Mouse (Mus musculus) mouse trophoblast stem cell (cell line): Measurements from ENCODE around the gene Inpp5b.
"Not testable (repeated sequence)": the region's sequence is repeated elsewhere in the genome, so short reads cannot be mapped to it uniquely, and the experiment has no call there.

Source experiments
- in situ Hi-C, 2 experiments: fragments of 300-500 bp; cut with MseI, MboI; formaldehyde crosslinking; loops; 2 replicates in 1 of 2; 3 replicates in 1 of 2; pipeline ENCODE4 v1.15.1; 2025

Gene Inpp5b

DNA sequence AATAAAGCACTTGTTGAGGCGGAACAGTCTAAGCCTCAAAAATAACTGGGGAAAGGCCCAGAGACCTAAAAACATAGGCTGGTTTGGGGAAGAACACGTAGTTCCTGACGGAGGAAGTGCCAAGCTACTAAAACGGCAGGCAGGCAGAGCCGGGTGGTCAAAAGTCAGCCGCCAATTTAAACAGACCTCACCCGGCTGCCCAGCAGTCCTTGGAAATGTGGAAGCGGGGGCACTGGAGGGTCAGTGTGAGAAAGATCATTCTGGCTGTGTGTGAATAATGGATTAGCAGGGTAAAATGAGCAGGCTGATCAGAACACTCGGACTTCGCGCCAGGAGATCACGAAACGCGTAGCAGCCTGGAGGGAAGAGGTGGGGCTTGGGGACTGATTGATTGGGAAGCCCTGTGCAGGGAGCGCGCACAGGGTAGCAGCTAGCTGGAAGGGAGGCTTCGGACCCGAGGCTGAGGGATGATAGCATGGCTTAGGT is 31.6 kb upstream of the Inpp5b start:
- in situ Hi-C loops: no loop called here

DNA sequence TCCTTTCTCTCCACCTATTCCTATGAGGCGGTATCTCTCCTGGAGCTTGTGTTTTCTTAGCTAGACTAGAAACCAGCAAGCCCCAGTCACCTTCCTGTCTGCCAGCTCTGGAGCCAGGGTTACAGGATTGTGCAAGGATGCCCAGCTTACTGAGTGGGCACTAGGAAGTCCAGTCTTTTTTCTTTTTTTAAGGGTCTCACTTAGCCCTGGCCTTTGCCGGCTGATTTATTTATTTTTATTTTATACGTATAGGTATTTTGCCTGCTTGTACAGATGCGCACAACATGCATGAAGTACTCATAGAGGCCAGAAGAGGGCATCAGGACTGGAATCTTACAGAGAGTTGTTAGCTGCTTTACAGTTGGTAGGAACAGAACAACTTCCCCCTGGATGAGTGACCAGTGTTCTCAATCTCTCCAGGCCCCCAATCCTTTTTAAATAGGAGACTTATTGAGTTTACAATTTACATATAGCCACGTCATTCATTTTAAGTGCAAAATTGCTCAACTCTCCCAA is 30.8 kb upstream of the Inpp5b start:
- in situ Hi-C loops: no loop called here

- in situ Hi-C loops: no loop called here
Measured at GRCm38 (mm10) chr4:124712618-124713017, 29.0 kb upstream of the Inpp5b start.

- in situ Hi-C loops: not testable (repeated sequence)
Measured at GRCm38 (mm10) chr4:124713850-124714249, 27.8 kb upstream of the Inpp5b start.

DNA sequence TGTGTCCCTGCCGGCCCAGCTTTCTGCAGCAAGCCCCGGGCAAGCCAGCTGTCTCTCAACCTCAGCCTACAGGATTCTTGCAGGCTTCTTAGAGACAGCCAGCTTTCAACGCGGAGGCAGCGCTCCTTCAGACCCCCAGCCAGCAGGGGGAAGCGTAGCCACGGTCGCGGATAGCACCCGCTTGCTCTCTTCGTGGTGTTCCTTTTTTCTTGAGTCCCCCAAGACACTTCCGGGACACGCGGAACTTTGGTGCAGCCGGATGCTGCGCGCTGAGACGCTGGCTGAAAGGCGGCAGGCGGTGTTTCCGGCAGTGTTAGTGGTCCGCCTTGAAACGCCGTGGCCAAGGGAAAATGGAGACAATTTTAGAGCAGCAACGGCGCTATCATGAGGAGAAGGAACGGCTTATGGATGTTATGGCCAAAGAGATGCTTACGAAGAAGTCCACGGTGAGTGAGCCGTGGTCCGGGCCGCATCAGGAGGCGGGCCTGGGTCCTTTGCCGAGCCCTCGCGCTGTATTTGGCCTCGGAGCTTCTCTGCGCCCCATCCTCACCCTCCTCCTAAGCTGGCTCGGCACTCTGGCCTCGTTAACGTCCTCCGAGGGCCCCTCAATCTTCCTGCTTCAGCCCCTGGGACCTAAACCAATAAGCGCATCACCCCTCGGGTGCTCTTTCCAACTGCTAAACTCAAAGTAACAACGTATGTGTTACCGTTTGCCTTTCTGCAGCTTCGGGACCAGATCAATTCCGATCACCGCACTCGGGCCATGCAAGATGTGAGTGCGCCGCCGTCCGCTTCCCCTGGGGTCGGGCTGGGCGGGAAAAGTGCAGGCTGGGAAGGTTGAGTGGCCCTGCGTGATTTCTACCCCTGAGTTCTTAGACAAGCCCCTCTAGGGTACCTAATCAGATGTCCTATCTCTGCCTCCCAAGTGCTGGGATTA is 26.8 kb upstream of the Inpp5b start, which contains the start of gene Sf3a3:
Sf3a3 (plus strand) TSS at position 232 of the 937 bp plus-strand sequence.
- in situ Hi-C loops: no loop called here

DNA sequence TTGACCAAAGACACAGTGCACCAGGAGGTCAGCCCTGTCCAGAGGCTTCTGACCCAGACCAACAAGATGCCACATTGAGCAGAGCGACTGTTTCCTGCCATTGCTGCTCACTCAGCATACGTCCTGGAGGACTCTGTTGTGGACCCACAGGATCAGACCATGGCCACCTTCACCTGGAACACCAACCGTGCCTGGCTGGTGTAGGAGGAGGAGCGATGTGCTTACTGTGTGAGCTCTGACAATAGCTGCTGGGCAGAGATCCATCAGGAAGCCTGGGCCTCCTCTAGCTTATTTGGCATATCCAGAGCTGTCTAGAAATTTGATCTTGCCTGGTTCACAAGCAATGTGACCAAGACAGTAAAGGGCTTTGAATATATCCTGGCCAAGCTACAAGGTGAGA is 22.5 kb upstream of the Inpp5b start:
- in situ Hi-C loops: no loop called here

DNA sequence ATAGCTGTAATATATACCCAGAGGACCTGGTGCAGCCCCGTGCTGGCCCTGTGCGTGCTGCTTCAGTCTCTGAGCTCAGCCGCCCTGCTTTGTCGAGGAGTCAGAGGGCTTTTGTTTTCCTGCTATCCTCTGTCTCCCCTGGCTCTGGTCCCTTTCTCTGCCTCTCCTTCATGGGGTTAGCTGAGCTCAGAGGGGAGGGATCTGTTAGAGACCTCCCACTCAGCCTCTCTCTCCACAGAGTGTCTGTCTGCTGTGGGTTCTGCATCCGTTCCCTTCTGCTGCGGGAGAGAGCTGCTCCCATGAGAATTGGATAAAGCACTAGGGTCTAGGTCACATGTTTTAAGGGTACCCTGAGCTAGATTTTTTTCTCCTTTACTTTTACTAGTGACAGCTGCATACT is 15.5 kb upstream of the Inpp5b start:
- in situ Hi-C loops: no loop called here

GRCm38 (mm10) chr4:124736952-124737351 is 4.7 kb upstream of the Inpp5b start:
- in situ Hi-C loops: no loop called here

DNA sequence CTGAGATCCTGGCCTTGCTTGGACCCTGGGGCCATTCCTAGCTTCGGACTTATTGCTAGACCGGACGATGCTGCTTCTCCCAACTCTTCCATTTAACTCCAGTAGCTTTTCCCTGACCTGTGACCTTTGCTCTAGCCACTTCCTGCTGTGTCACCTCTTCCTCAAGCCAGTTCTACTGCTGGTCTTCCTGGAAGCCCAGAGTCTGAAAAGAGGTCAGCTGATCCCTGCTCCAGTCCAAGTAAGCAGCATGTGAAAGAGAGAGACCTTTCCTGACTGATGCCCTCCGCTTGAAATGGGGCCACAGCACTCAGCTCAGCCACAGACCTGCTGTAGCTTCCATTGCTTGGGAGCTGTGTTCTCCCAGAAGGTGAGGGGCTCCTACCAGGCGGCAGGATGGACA is 4.2 kb upstream of the Inpp5b start:
- in situ Hi-C loops: no loop called here

DNA sequence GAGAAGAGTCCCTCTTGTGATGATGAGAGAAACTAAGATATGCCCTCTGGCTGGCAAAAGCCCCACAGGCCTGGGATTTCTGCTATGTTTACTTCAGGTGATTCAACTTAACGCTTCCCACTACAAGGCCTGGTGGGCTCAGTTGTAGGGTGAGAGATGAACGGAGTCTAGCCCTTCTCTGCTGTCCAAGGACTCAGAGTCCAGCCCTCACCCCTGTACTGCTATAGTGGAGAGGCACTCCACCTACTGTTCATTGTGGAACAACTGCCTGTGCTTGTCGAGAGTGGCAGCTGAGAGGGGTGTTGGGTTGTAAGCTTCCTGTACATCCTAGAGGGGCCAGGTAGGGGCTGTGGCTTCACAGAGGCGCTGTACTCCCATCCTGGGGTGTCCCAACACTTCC is 3.6 kb upstream of the Inpp5b start:
- in situ Hi-C loops: no loop called here

DNA sequence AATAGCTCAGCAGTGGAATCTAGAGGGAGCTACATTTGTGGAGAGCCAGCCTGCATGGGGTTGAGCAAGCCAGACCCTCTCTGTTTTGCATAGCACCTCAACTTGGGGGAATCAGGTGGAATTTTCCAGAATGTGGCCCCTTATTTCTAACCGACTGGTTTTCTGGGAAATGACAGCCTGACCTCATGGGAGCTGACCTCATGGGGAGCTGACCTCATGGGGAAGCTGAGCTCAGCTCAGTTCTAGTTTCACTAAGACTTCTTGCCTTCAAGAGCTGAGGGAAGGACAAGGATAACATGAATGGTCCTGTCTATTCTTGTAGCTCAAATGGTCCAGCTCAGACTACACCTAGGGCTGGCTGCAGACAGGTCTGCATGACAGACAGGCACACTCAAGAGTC is 2.9 kb upstream of the Inpp5b start:
- in situ Hi-C loops: no loop called here

DNA sequence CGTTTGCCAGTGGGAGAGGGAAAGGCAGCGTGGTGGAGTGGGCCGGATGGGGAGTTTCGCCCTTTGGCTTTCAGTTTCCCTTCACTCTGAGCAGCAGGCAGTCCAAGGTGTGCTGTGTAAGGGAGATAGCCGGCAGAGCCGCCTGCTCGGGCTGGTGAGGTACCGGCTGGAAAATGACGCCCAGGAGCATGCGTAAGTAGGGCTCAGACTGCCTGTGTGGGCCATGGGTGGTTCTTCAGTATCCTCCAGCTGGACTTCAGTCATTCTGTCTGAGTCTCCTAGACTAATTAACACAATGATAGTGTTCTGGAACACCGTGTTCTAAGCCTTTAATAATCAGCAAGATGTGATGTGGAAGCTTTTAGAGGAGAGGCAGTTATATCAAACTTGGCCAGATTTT is 1.2 kb downstream of the Inpp5b start:
- in situ Hi-C loops: no loop called here

DNA sequence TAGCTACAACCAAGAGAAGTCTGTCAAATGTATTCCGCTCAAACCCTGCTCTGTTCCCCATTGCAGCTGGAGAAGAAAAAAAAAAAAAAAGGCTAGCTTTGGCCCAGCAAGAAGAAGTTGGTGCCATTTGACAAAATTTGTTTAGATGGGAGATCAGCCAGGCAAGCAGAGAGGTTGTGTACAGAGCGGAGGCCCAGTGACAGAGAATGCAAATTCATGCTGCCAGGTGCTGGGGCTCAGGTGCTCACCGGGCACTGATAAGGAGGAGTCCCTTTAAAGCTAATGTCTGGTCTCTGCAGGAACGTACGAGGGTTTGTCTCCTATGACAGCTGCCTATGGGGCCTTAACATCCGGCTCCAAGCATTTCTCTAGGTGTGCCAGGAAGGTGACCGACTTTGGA is 4.9 kb downstream of the Inpp5b start:
- in situ Hi-C loops: no loop called here

DNA sequence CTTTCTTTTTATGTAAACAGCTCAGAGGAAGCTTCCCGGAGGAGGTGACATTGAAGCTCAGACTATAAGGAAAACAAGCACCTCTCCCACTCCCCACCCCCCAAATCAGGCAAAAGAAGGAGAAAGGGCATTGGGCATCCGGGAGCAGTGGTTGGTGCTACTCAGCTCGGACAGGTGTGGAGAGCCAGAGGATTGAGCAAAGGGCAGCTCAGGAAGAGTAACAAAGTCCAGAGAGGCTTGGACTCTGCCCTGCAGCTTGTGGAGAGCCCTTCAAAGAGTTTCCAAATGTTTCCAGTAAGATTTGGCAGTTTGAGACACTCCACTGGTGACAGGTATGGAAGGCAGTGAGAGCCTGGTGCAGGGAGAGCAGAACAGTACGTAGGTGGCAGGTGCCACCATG is 6.2 kb downstream of the Inpp5b start:
- in situ Hi-C loops: no loop called here

DNA sequence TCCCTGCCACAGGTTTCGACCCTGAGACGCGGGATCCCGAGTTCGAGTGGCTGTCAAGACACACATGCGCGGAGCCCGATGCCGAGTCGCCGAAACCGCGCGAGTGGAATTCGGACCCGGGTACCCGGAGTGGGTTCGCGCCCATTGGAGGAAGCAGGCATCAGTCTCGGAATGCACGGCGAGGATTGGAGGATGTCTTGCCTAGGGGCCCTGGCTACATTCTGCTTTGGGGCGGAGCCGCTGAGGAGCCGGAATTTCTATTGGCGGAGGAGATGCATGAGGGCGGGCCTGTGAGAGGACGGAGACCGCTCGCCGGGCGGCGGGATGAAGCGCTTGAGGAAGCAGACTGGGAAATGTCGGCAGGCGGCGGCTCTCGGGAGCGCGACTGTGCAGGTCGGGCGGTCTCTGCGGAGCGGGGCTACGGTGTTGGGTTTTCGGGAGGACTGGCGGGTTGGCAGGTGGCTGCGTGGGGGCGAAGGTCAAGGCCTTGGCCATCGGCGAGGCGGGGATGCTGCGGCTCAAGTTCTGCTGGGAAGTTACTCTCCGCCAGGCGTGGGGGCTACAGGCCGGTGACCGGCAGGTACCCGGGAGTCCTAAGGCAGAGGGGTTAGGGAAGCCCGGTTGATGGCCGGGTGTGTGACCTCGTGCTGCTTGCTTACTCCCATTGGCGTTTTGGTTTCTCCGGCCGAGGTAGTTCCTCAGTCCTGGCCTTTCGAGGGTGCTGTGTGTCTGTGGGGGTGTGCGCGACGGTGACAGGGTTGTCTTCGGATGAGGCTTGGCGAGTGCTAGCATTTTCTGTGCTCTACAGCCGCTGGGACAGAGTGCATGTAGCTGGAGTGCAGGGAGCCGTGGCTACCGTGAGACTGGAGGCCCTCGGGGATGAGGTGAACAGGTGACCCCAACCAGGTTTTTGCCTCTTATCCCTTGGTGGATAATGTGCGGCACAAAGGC is 9.9 kb downstream of the Inpp5b start:
- in situ Hi-C loops: no loop called here

GRCm38 (mm10) chr4:124752281-124753199 is 10.9 kb downstream of the Inpp5b start:
- in situ Hi-C loops: no loop called here

DNA sequence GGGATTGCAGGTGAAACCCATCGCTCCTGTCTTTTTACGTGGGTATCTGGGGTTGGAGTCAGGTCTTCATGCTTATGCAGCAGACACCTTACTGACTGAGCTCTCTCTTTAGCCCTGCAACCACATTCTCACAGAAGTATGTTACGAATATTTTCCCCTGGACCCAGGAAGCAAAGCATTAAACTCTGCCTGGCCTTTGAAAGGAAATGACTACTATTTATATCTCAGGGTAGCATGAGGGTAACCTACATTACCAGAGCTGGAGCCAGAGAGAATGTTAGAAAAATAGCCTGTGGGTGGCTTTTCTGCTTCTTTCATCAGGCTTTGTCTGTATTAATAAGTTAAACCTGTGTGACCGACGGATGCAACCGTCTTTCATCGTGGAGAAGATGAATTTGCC is 13.9 kb downstream of the Inpp5b start:
- in situ Hi-C loops: no loop called here

DNA sequence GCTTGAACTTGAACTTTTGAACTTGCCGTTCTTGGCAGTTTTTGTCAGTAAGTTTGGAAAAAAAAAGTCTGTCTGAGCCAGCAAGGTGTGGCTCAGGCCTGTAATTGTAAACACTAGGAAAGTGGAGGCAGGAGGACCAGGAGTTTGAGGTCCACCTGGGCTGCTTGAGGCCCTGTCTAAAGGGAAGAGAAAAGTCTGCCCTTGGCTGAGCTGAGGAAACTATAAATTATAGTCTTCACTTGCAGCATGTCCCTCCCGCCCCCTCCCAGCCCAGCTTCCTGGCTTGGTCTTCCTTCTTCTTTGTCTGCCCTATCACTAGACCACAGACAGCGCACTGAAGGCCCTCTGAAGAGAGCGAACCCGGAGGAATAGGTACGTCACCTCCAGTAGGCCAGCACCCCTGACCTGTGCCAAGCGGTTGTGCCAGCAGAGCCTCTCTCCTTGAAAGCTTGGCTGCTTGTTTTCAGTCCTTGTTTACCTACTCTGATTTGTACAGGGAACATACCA is 17.7 kb downstream of the Inpp5b start:
- in situ Hi-C loops: no loop called here

GRCm38 (mm10) chr4:124761201-124761600 is 19.6 kb downstream of the Inpp5b start:
- in situ Hi-C loops: no loop called here

GRCm38 (mm10) chr4:124762858-124763452 is 21.3 kb downstream of the Inpp5b start:
- in situ Hi-C loops: no loop called here
